Mouse (Mus musculus): ENCODE measurements at regions not wholly inside any gene's neighbourhood (a gene's known extent, or its start where the extent isn't known, plus 50 kb on each side); places are given as distances from the start of the nearest gene placed in this dataset.

DNA sequence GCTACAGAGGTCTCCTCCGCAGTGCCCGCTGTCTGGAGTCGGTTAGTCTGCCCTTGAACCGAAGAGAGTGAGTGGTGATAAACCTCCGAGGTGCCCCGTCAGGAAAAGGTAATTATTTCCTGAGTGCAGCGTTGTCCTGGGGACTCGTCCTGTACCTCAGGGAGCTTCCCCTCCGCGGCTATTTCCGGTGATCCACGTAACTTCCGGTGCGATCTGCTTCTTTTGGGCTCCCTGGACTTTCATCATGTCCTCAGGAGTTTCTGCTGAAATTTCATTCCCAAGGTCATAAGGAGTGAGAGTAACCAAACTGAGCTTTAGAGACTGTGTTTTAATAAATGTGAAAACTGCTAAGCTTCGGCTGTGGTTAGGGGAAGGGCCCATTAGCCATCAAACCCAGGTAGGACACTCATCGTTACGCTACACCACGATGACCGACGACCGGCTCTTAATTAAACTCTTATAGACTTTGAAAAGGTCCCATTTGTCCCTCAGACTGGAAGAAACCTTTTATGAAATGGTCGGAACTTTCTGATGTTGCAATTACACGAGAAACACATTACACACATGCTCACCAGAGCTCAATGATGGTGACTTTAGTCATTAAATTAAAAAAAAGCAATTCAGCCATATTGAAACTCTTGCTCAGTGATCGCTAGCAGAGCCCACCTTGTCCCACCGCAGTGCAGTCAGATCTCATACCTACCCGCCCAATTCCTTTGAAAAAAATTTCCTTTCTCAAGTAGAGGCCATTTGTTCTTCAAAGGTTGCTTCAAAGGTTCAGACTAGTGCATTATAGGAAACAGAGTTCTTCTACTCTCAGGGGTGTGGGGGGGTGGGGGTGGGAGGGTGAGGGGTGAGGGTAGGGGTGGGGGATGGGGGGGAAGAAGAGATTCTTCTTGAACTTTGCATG, 106.5 kb upstream of the Rap1b start:
- H3K9ac ChIP-seq (ENCODE audit: low read depth, low read length), result no peak overlapping the region

DNA sequence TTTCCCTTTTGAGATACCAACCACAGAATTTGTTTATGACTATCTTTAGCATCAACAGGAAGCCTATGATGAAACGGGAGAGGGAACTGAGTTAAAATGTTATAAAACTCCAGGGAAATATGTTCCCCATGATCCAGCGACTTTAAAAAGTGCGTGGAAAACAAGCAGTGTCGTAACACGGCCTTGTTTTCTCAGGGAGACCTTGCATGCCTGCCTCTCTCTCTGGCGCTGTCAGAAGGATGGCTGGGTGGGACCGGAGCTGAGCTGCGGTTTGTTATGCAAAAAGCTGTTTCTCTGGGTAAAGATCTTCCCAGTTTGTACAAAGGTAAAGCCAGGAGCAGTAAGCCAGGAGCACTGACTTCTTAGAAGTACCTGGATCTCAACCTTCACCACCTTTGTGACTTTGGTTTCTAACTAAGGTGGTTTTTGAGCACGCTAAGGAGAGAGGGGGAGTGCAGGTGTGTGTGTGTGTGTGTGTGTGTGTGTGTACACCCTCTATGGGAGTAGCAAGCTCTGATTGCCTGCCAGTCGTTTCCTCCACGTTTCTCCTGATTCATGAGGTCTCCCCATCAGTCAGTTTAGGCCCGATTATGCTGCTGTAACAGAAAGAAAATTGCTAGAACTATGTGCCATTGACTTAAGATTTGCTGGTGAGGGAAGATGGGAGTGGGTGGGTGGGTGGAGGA, 107.3 kb upstream of the Rap1b start:
- Histone ChIP-seq H3K79me2 (ENCODE audit: control insufficient read depth, insufficient read depth, low read length) (no peaks in the 10 kb centered on the region), H3K4me3 (ENCODE audit: insufficient read depth, low read depth, low read length) (no peak overlapping the region; the same call in 1 of the 2 replicates), H3K9ac (ENCODE audit: low read depth, low read length) (no peak overlapping the region), H3K36me3 (ENCODE audit: control insufficient read depth, insufficient read depth, low read length) (no peaks in the 10 kb centered on the region), H3K27ac (replicated peaks; ENCODE audit: insufficient read depth, low read depth, low read length) (no peak overlapping the region; the same call in 1 of the 2 replicates), H3K27me3 (ENCODE audit: control insufficient read depth, insufficient read depth, low read length) (no peaks in the 10 kb centered on the region), H3K4me1 (ENCODE audit: control insufficient read depth, insufficient read depth, low read length) (no peaks in the 10 kb centered on the region)
- WGBS, result 24% methylated on average over 12 of the region's 12 CpGs
- TF ChIP-seq CTCF (IDR thresholded peaks at IDR 0.05; ENCODE audit: low read depth, low read length) (no peak), POLR2A (IDR thresholded peaks at IDR 0.05; ENCODE audit: extremely low read depth, insufficient read depth, low read length) (no peak)
- peak; percentile 10 for DNase-seq (ENCODE audit: extremely low read depth, low read depth, low spot score)

More for the DNA sequence above, 106.5 kb upstream of the Rap1b start:
- no peak for DNase-seq (ENCODE audit: extremely low read depth, low read depth, low spot score)
- Histone ChIP-seq H3K4me3 (ENCODE audit: insufficient read depth, low read depth, low read length) (no peak overlapping the region), H3K27ac (replicated peaks; ENCODE audit: insufficient read depth, low read depth, low read length) (no peak overlapping the region), H3K79me2 (ENCODE audit: control insufficient read depth, insufficient read depth, low read length) (no peaks in the 10 kb centered on the region), H3K36me3 (ENCODE audit: control insufficient read depth, insufficient read depth, low read length) (no peaks in the 10 kb centered on the region), H3K27me3 (ENCODE audit: control insufficient read depth, insufficient read depth, low read length) (no peaks in the 10 kb centered on the region), H3K4me1 (ENCODE audit: control insufficient read depth, insufficient read depth, low read length) (no peaks in the 10 kb centered on the region)
- no peak for TF ChIP-seq CTCF (IDR thresholded peaks at IDR 0.05; ENCODE audit: low read depth, low read length)
- no peak for TF ChIP-seq POLR2A (IDR thresholded peaks at IDR 0.05; ENCODE audit: extremely low read depth, insufficient read depth, low read length)
- WGBS, result 72% methylated on average over 26 of the region's 26 CpGs

DNA sequence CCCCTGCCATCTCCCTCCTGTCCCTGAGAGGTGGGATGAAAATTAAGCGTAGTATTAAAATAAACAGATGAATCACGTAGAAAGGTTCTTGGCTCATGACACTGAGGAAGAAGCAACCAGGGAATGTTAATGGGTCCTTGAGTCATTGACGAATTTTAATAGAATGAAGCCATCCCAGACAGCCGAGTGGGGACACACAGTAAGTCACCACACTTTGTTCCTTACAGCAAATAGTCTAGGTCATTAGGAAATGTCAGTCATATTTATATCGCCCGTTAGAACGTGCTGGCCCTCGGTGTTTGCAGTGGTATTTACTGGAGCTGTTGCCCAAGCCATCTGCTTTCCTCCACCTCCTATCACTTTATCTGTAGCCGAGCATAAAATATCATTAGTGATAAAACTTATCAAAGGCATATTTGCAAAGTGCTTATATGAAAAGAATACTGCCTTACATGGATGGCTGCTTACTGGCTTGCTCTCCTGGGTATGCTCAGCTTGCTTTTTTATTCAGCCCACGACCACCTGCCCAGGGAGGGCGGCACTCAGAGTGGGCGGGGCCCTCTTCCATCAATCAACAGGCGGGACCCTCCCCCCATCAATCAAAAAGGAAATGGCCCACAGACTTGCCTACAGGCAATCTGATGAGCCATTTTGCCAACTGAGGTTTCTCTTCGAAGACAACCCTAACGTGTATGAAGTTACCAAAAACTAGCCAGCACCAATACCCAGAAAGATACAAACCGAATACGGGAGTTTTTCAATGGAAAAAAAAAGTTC, 110.5 kb upstream of the Rap1b start:
- Histone ChIP-seq H3K27me3 (ENCODE audit: control insufficient read depth, insufficient read depth, low read length) (no peaks in the 10 kb centered on the region), H3K36me3 (ENCODE audit: control insufficient read depth, insufficient read depth, low read length) (no peaks in the 10 kb centered on the region), H3K27ac (replicated peaks; ENCODE audit: insufficient read depth, low read depth, low read length) (no peak overlapping the region), H3K79me2 (ENCODE audit: control insufficient read depth, insufficient read depth, low read length) (no peaks in the 10 kb centered on the region), H3K4me1 (ENCODE audit: control insufficient read depth, insufficient read depth, low read length) (no peaks in the 10 kb centered on the region), H3K4me3 (ENCODE audit: insufficient read depth, low read depth, low read length) (no peak overlapping the region), H3K9ac (ENCODE audit: low read depth, low read length) (no peak overlapping the region)
- 87% methylated on average over 17 of the region's 17 CpGs for WGBS
- DNase-seq (ENCODE audit: extremely low read depth, low read depth, low spot score), result no peak
- TF ChIP-seq CTCF (IDR thresholded peaks at IDR 0.05; ENCODE audit: low read depth, low read length) (no peak), POLR2A (IDR thresholded peaks at IDR 0.05; ENCODE audit: extremely low read depth, insufficient read depth, low read length) (no peak)

DNA sequence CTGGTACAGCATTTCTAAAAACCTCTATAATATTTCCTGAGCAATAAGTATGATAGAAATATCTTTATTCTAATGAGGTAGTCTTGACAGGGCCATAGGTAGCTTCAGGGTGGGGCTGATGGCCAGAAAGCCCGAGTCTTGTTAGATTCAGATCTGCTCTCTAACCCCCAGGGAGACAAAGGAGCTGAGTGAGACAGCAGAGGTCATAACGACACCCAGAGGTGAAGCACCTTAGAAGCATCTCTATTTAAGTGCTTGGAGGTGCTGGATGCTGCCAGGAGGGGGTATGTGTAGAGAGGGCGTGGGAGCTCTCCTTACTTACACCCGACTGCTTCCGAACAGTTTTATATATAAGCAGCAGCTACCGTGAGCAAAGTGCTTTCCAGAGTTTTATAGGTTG, 128.9 kb upstream of the Rap1b start:
- 77% methylated on average over 6 of the region's 6 CpGs for WGBS

DNA sequence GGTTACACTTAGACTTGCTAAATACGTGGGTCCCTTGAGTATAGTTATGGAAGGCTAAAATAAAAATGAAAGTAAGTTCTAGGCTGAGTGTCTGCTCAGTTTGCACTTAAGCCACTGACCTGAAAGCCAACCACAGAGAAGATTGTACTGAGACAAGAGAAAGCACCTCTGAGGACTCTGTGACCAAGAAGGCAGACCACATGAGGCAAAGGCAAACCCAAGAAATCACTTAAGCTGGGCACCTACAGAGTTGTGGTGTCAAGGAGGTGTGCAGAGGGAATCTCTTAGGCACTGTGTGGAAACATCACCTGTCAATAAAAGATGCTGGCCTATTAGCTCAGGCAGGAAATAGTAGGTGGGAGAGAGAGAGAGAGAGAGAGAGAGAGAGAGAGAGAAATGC, 129.6 kb upstream of the Rap1b start:
- Histone ChIP-seq H3K79me2 (ENCODE audit: control insufficient read depth, insufficient read depth, low read length) (no peaks in the 10 kb centered on the region), H3K4me3 (ENCODE audit: insufficient read depth, low read depth, low read length) (no peak overlapping the region), H3K27ac (replicated peaks; ENCODE audit: insufficient read depth, low read depth, low read length) (no peak overlapping the region), H3K9ac (ENCODE audit: low read depth, low read length) (no peak overlapping the region), H3K27me3 (ENCODE audit: control insufficient read depth, insufficient read depth, low read length) (no peaks in the 10 kb centered on the region), H3K36me3 (ENCODE audit: control insufficient read depth, insufficient read depth, low read length) (no peaks in the 10 kb centered on the region), H3K4me1 (ENCODE audit: control insufficient read depth, insufficient read depth, low read length) (no peaks in the 10 kb centered on the region)
- WGBS, result 85% methylated on average over 1 of the region's 1 CpGs
- DNase-seq (ENCODE audit: extremely low read depth, low read depth, low spot score), result no peak
- no peak for TF ChIP-seq CTCF (IDR thresholded peaks at IDR 0.05; ENCODE audit: low read depth, low read length)
- no peak for TF ChIP-seq POLR2A (IDR thresholded peaks at IDR 0.05; ENCODE audit: extremely low read depth, insufficient read depth, low read length)

More for the DNA sequence above, 128.9 kb upstream of the Rap1b start:
- H3K9ac ChIP-seq (ENCODE audit: low read depth, low read length), result no peak overlapping the region
- H3K27me3 ChIP-seq (ENCODE audit: control insufficient read depth, insufficient read depth, low read length), result no peaks in the 10 kb centered on the region
- no peaks in the 10 kb centered on the region for H3K36me3 ChIP-seq (ENCODE audit: control insufficient read depth, insufficient read depth, low read length)
- no peak overlapping the region for H3K27ac ChIP-seq (replicated peaks; ENCODE audit: insufficient read depth, low read depth, low read length)
- H3K4me1 ChIP-seq (ENCODE audit: control insufficient read depth, insufficient read depth, low read length), result no peaks in the 10 kb centered on the region
- no peak for DNase-seq (ENCODE audit: extremely low read depth, low read depth, low spot score)
- TF ChIP-seq POLR2A (IDR thresholded peaks at IDR 0.05; ENCODE audit: extremely low read depth, insufficient read depth, low read length), result no peak
- TF ChIP-seq CTCF (IDR thresholded peaks at IDR 0.05; ENCODE audit: low read depth, low read length), result no peak
- no peak overlapping the region for H3K4me3 ChIP-seq (ENCODE audit: insufficient read depth, low read depth, low read length)
- H3K79me2 ChIP-seq (ENCODE audit: control insufficient read depth, insufficient read depth, low read length), result no peaks in the 10 kb centered on the region
